Mouse (Mus musculus): ENCODE results near the gene Hipk2. TPM values are rescaled to one million over a fixed set of nuclear protein-coding genes. Genes with fewer than 3 reads are reported as not detected.

The Hipk2 gene
- polyA plus RNA-seq, 1 experiment, result 14.9 TPM

DNA sequence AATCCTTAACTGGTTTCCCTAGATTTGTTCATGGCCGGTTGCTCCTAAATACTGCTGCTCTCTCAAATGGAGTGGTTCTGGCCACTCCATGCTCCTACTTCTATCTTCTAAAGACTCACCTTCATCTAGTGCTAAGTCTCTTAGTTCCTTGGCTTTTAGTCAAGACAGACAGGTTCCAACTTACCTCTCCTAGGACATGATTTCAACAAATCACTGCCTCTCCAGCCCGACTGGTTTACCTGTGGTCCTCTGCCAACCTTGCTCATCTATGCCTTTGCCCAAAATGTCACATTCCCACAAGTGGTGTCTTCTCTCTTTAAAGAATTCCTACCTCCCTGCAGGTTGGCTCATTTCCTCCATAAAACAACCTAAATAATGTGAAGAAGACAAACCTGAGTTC, 1.7 kb upstream of the Hipk2 start:
- Histone ChIP-seq H3K4me1 (ENCODE audit: control insufficient read depth, insufficient read depth, insufficient read length) (no peaks in the 10 kb centered on the region), H3K27me3 (ENCODE audit: control insufficient read depth, insufficient read depth, low read length) (no peaks in the 10 kb centered on the region; the same call in 1 of the 2 replicates), H3K4me3 (ENCODE audit: extremely low read depth, insufficient read depth, insufficient read length) (no peak overlapping the region), H3K27ac (ENCODE audit: insufficient read depth, low read length) (no peak overlapping the region), H3K36me3 (ENCODE audit: control insufficient read depth, insufficient read depth, low read length) (no peaks in the 10 kb centered on the region)
- DNase-seq (ENCODE audit: low read depth in 1 of 2, low spot score in 2 of 2), result no peak
- WGBS, result 92% methylated on average over 2 of the region's 2 CpGs
- TF ChIP-seq CTCF (IDR thresholded peaks at IDR 0.05; ENCODE audit: extremely low read depth, insufficient read depth, insufficient read length, insufficient replicate concordance), result no peak
- no peak for TF ChIP-seq POLR2A (IDR thresholded peaks at IDR 0.05; ENCODE audit: low read depth, low read length)

DNA sequence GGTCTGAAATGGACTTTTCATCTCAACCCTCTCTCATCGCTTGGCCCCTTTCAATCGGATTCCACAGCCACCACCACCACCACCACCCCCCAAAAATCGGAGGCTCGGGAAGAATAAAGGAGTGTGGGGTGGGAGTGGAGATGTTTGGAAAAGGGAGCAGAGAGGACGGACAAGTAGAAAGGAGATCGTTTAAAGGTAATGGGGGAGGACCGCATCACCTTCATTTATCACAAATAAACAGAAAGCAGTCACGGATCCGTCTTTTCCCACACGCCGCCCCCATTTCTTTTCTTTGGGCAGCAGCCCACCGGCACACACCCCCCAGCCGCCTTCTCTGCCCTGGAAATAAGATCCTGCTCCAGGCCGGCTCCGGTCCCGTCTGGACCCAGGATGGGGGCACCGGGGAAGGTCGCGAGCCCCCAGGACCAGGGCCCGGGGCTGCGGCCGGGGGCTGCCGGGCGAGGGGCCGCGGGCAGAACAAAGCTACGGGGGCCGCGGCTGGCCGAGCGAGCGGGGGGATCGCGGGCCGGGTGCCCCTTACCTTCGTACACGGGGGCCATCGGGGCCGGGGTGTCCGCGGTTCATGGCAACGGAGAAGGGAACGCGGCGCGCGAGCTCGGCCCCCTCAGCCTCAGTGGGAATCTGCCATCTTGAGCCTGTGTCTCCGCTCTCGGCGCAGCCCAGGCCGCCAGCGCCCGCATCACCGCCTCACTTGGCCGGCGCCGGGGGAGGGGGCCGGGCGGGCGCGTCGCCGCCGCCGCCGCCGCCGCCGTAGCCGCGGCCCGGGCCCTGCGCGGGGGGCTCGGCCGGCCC, 501 bp downstream of the Hipk2 start, which contains the start of gene Tbxas1:
Gene Tbxas1 (plus strand): TSS at position 147 of the 813 bp plus-strand sequence.
- Histone ChIP-seq H3K27me3 (ENCODE audit: control insufficient read depth, insufficient read depth, low read length) (no peaks in the 10 kb centered on the region; the same call in 1 of the 2 replicates), H3K4me3 (ENCODE audit: extremely low read depth, insufficient read depth, insufficient read length) (peak within 1 kb of the TSS; percentile 90), H3K36me3 (ENCODE audit: control insufficient read depth, insufficient read depth, low read length) (no peaks in the 10 kb centered on the region), H3K27ac (ENCODE audit: insufficient read depth, low read length) (peak within 1 kb of the TSS; percentile 83), H3K4me1 (ENCODE audit: control insufficient read depth, insufficient read depth, insufficient read length) (no peaks in the 10 kb centered on the region)
- no peak for TF ChIP-seq CTCF (IDR thresholded peaks at IDR 0.05; ENCODE audit: extremely low read depth, insufficient read depth, insufficient read length, insufficient replicate concordance)
- TF ChIP-seq POLR2A (IDR thresholded peaks at IDR 0.05; ENCODE audit: low read depth, low read length), result no peak
- DNase-seq (ENCODE audit: low read depth in 1 of 2, low spot score in 2 of 2), result peak in 1 of 2 experiments; percentile 29
- 2% methylated on average over 76 of the region's 77 CpGs for WGBS

DNA sequence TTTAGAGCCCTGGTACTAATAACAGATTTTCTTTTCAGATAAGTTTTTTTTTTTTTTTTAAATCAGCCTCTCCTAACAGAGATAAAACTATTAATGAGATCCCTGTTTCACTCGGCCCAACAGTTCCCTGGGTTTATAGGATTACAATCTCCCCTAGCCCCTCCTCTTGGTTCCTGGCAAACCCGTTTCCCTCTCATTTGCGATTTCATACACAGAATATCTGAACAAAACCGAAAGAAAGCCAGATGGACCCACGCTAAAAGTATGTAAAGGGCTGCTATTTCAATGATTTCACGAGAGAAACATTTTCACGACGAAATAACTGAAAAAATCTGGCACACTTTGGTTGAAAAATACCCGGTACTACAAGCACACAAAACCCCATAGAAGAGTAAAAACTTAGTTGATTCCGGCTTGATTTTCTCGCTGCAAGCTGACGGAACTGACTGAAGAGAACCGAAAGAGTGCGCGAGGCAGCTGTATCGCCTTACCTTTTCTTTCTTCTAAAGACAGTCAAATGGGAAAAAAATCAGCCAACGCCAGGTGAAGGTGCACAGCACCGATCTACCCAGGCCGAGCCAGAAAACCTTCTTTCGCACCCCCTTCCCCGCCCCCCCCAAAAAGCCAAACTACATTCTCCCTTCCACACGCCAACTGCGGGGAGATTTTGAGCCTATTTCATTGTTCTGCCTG, 1.3 kb downstream of the Hipk2 start:
- Histone ChIP-seq H3K27ac (ENCODE audit: insufficient read depth, low read length) (peak overlapping the region; percentile 83), H3K36me3 (ENCODE audit: control insufficient read depth, insufficient read depth, low read length) (no peaks in the 10 kb centered on the region), H3K4me3 (ENCODE audit: extremely low read depth, insufficient read depth, insufficient read length) (peak overlapping the region; percentile 90), H3K27me3 (ENCODE audit: control insufficient read depth, insufficient read depth, low read length) (no peaks in the 10 kb centered on the region; the same call in 1 of the 2 replicates), H3K4me1 (ENCODE audit: control insufficient read depth, insufficient read depth, insufficient read length) (no peaks in the 10 kb centered on the region)
- TF ChIP-seq CTCF (IDR thresholded peaks at IDR 0.05; ENCODE audit: extremely low read depth, insufficient read depth, insufficient read length, insufficient replicate concordance) (no peak), POLR2A (IDR thresholded peaks at IDR 0.05; ENCODE audit: low read depth, low read length) (no peak)
- DNase-seq (ENCODE audit: low read depth in 1 of 2, low spot score in 2 of 2), result peak; percentile 25 to 33
- 1% methylated on average over 23 of the region's 23 CpGs for WGBS

DNA sequence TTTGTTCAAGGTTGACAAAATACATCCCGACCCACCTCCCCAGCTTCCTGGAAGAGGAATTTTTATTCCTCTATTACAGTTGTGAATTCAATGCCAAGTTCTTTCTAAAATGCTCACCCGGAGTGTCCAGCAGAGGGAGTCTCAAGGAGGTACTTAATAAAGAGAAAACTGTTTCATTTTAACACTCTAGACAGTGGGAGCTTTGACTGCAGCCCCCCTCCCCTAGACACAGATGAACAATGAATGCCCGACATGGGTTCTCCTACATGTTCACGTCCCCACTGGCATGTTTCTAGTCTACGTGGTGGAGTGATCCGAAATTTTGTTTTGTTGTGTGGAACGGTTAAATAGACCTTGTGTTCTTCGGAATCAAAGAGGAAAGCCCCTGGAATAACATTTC, 1.9 kb downstream of the Hipk2 start:
- no peak overlapping the region for H3K27ac ChIP-seq (ENCODE audit: insufficient read depth, low read length)
- H3K4me3 ChIP-seq (ENCODE audit: extremely low read depth, insufficient read depth, insufficient read length), result peak overlapping the region; percentile 53
- no peaks in the 10 kb centered on the region for H3K4me1 ChIP-seq (ENCODE audit: control insufficient read depth, insufficient read depth, insufficient read length)
- no peaks in the 10 kb centered on the region for H3K36me3 ChIP-seq (ENCODE audit: control insufficient read depth, insufficient read depth, low read length)
- 4% methylated on average over 8 of the region's 8 CpGs for WGBS
- H3K27me3 ChIP-seq (ENCODE audit: control insufficient read depth, insufficient read depth, low read length), result no peaks in the 10 kb centered on the region; the same call in 1 of the 2 replicates
- no peak for TF ChIP-seq CTCF (IDR thresholded peaks at IDR 0.05; ENCODE audit: extremely low read depth, insufficient read depth, insufficient read length, insufficient replicate concordance)
- TF ChIP-seq POLR2A (IDR thresholded peaks at IDR 0.05; ENCODE audit: low read depth, low read length), result no peak
- DNase-seq (ENCODE audit: low read depth in 1 of 2, low spot score in 2 of 2), result peak in 1 of 2 experiments; percentile 37

DNA sequence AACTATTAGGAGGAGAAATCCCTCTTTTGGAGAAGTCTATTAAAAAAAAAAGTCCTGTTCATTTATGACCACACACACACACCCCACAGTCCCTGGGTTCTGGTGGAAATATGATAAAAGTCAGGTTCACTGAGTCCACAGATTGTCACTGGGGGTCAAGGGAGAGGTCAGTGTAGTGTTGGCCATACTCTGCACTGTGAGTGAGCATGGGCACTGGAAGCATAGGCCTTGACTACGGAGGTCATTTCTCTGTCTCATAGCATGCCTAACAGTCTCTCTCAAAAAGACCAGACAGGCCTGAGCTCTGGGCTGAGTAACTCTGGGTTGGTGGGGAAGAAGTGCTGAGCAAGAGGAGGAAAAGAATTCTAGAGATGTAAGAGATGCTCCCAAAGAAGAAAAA, 2.6 kb downstream of the Hipk2 start:
- TF ChIP-seq POLR2A (IDR thresholded peaks at IDR 0.05; ENCODE audit: low read depth, low read length), result no peak
- no peak for TF ChIP-seq CTCF (IDR thresholded peaks at IDR 0.05; ENCODE audit: extremely low read depth, insufficient read depth, insufficient read length, insufficient replicate concordance)
- Histone ChIP-seq H3K4me3 (ENCODE audit: extremely low read depth, insufficient read depth, insufficient read length) (no peak overlapping the region), H3K4me1 (ENCODE audit: control insufficient read depth, insufficient read depth, insufficient read length) (no peaks in the 10 kb centered on the region), H3K36me3 (ENCODE audit: control insufficient read depth, insufficient read depth, low read length) (no peaks in the 10 kb centered on the region), H3K27ac (ENCODE audit: insufficient read depth, low read length) (no peak overlapping the region), H3K27me3 (ENCODE audit: control insufficient read depth, insufficient read depth, low read length) (no peaks in the 10 kb centered on the region; the same call in 1 of the 2 replicates)
- DNase-seq (ENCODE audit: low read depth in 1 of 2, low spot score in 2 of 2), result no peak
- 95% methylated on average over 1 of the region's 1 CpGs for WGBS

DNA sequence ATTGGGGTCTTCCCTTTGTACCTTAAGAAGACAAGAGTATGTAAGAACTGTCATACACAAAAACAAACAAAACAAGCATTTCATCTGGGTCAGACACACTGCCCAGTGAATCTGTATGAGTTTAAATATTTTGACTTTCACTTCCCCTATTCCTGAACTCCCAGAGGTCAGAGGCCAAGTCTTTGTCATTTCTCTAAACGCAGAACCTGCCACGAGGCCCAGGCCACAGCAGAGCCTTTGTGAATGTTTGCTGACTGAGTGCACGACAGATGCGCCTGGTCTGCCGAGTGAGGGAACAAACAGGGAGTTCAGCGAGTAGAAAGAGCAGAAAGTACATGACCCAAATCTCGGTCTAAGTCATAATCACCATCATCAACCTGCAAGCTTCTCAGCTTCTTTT, 4.9 kb downstream of the Hipk2 start:
- DNase-seq (ENCODE audit: low read depth in 1 of 2, low spot score in 2 of 2), result peak in 1 of 2 experiments; percentile 36
- Histone ChIP-seq H3K4me3 (ENCODE audit: extremely low read depth, insufficient read depth, insufficient read length) (no peak overlapping the region), H3K27ac (ENCODE audit: insufficient read depth, low read length) (no peak overlapping the region; the same call in 1 of the 2 replicates), H3K4me1 (ENCODE audit: control insufficient read depth, insufficient read depth, insufficient read length) (no peaks in the 10 kb centered on the region), H3K27me3 (ENCODE audit: control insufficient read depth, insufficient read depth, low read length) (no peaks in the 10 kb centered on the region), H3K36me3 (ENCODE audit: control insufficient read depth, insufficient read depth, low read length) (no peaks in the 10 kb centered on the region)
- WGBS, result 36% methylated on average over 7 of the region's 7 CpGs
- no peak for TF ChIP-seq POLR2A (IDR thresholded peaks at IDR 0.05; ENCODE audit: low read depth, low read length)
- TF ChIP-seq CTCF (IDR thresholded peaks at IDR 0.05; ENCODE audit: extremely low read depth, insufficient read depth, insufficient read length, insufficient replicate concordance), result no peak
